Mouse (Mus musculus) liver, postnatal 0 days (tissue): Measurements from ENCODE around the gene Ivl. TPM values are rescaled to one million over a fixed set of nuclear protein-coding genes. Genes with fewer than 3 reads are reported as not detected.

Experiments used
- ATAC-seq: fragments of 200-750 bp; cut with Nextera tagmentation; 2 replicates; pipeline ENCODE4 v1.8.0; 2017; ENCODE audit warnings: mild to moderate bottlenecking, moderate library complexity
- DNase-seq: peaks from one replicate; pipeline ENCODE4 v3.0.0-alpha.2; 2016
- H3K27ac ChIP-seq: fragments of 300-500 bp; sonication (generic); 2 replicates; pipeline ENCODE4 v1.5.1; 2014; ENCODE audit warnings: antibody characterized with exemption, moderate library complexity, mild to moderate bottlenecking, low read depth
- H3K27me3 ChIP-seq: fragments of 300-500 bp; sonication (generic); 2 replicates; pipeline ENCODE4 v1.6.1; 2014; ENCODE audit warnings: low read length, control low read depth, mixed read lengths; ENCODE audit not compliant: insufficient read depth
- H3K36me3 ChIP-seq: fragments of 300-500 bp; sonication (generic); replicated peaks from 2 replicates; pipeline ENCODE4 v1.6.1; 2014; ENCODE audit warnings: mild to moderate bottlenecking, control low read depth, low read length, moderate library complexity, mixed read lengths; ENCODE audit not compliant: insufficient read depth
- H3K4me1 ChIP-seq: fragments of 300-500 bp; sonication (generic); 2 replicates; pipeline ENCODE4 v1.6.1; 2014; ENCODE audit warnings: antibody characterized with exemption, mild to moderate bottlenecking, control low read depth; ENCODE audit not compliant: insufficient read depth
- H3K4me2 ChIP-seq: fragments of 300-500 bp; sonication (generic); 2 replicates; pipeline ENCODE4 v1.6.1; 2014; ENCODE audit warnings: low read depth, mild to moderate bottlenecking, low read length, moderate library complexity, mixed read lengths
- H3K4me3 ChIP-seq: fragments of 300-500 bp; sonication (generic); 2 replicates; pipeline ENCODE4 v1.5.1; 2014; ENCODE audit warnings: low read depth, low read length
- H3K9ac ChIP-seq: fragments of 300-500 bp; sonication (generic); replicated peaks from 2 replicates; pipeline ENCODE4 v1.6.1; 2014; ENCODE audit warnings: mild to moderate bottlenecking, moderate library complexity
- H3K9me3 ChIP-seq: fragments of 300-500 bp; sonication (generic); 2 replicates; pipeline ENCODE4 v1.6.1; 2016; ENCODE audit warnings: mild to moderate bottlenecking, control low read depth, low read length, mixed read lengths
- CTCF ChIP-seq: sonication (generic); IDR thresholded peaks from 2 replicates; pipeline ENCODE4 v1.5.1; 2016; ENCODE audit warnings: antibody characterized with exemption, low read depth
- EP300 ChIP-seq: IDR thresholded peaks from 2 replicates; pipeline ENCODE4 v1.6.1; 2016; ENCODE audit warnings: antibody characterized with exemption, low read depth, mild to moderate bottlenecking
- WGBS: fragments of 180-500 bp; shearing (Covaris S2); extraction: QIAGEN DNeasy Blood & Tissue Kit; methylation state at CpG from one replicate; pipeline ENCODE4 v1.1.7; 2014; ENCODE audit not compliant: insufficient replicate concordance; 5-methylcytosine and 5-hydroxymethylcytosine counted together
- polyA plus RNA-seq: library from polyadenylated mRNA; unstranded; fragments of >200 nt; fragmentation: Nextera tagmentation; extraction: Ambion mirVana; gene quantifications from 2 replicates; pipeline ENCODE4 v1.2.1, GENCODE M21; 2015

The Ivl gene
- not detected in 2 replicates for polyA plus RNA-seq

- no peak for ATAC-seq
- DNase-seq = no peak
These were observed at the start of gene Ivl for GRCm38 (mm10) chr3:92573449-92574041. Ivl (minus strand) TSS chr3:92573735.

DNA sequence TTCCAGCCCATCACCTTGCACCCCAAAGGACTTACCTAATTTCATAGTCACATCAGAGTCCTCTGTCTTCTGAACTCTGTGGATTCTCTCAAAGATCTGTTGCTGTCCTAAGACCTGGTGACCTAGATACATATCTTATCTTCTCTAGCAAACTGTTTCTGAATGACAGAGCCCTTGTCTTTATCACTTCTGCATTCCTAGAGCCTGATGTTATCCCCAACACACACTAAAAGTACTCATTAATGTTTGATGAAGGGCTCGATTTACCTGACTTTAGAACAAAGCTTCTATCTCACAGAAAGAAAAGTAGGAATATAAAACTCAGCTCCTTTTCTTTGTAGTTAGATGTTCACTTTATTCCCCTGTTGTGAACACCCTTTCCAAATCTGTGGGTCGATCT is 48.0 kb upstream of the Ivl start, which contains the start of gene Lce6a:
Gene Lce6a, minus strand, starts transcription at position 101 of the 400 bp plus-strand sequence.
- TF ChIP-seq EP300 (no peak), CTCF (no peak)
- no peak within 1 kb of the TSS for H3K9ac ChIP-seq
- no peaks in the 10 kb centered on the region for H3K27me3 ChIP-seq
- no peaks in the 10 kb centered on the region for H3K36me3 ChIP-seq
- no peak within 1 kb of the TSS for H3K4me2 ChIP-seq
- no peak within 1 kb of the TSS for H3K4me3 ChIP-seq
- 48% methylated on average over 2 of the region's 2 CpGs for WGBS
- H3K4me1 ChIP-seq = no peaks in the 10 kb centered on the region
- no peak within 1 kb of the TSS for H3K27ac ChIP-seq
- no peak for ATAC-seq
- no peaks in the 10 kb centered on the region for H3K9me3 ChIP-seq
- DNase-seq = no peak

More at GRCm38 (mm10) chr3:92573449-92574041, at the start of gene Ivl:
- Histone ChIP-seq H3K36me3 (no peaks in the 10 kb centered on the region), H3K4me3 (no peak within 1 kb of the TSS), H3K9me3 (no peaks in the 10 kb centered on the region), H3K4me2 (no peak within 1 kb of the TSS), H3K9ac (no peak within 1 kb of the TSS), H3K4me1 (no peaks in the 10 kb centered on the region; the same call in 1 of the 2 replicates), H3K27me3 (no peaks in the 10 kb centered on the region), H3K27ac (no peak within 1 kb of the TSS)
- TF ChIP-seq EP300 (no peak), CTCF (no peak)
- WGBS = 32% methylated on average over 1 of the region's 1 CpGs

- Histone ChIP-seq H3K9ac (no peak overlapping the region), H3K4me3 (no peak overlapping the region), H3K27ac (no peak overlapping the region), H3K9me3 (no peaks in the 10 kb centered on the region), H3K4me2 (no peak overlapping the region), H3K4me1 (no peaks in the 10 kb centered on the region), H3K36me3 (no peaks in the 10 kb centered on the region), H3K27me3 (no peaks in the 10 kb centered on the region)
- no peak for TF ChIP-seq EP300
- no peak for TF ChIP-seq CTCF
- DNase-seq (no peak), ATAC-seq (no peak)
- WGBS = 32% methylated on average over 1 of the region's 1 CpGs
These were observed 36.3 kb upstream of the Ivl start for GRCm38 (mm10) chr3:92609804-92610203.

DNA sequence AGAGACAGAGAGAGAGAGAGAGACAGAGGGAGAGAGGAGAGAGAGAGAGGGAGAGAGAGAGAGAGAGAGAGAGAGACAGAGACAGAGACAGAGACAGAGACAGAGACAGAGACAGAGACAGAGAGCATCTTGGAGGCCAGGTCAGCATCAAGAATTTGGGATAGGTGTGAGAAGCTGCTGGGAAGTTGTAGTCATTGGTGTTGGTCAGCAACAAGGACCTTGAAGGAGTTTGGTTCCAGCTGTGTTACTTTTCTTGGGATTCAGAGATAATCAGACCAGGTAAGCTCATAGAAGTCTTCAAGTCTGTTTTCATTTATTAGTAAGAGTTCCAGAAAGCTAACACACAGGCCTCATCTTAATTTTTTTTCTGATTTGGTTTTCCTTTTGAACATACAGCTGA is 33.9 kb upstream of the Ivl start, which contains the start of gene 2210017I01Rik:
Gene 2210017I01Rik, minus strand, starts transcription at position 101 of the 400 bp plus-strand sequence.
- no peaks in the 10 kb centered on the region for H3K9me3 ChIP-seq
- no peak within 1 kb of the TSS for H3K4me3 ChIP-seq
- H3K4me2 ChIP-seq = no peak within 1 kb of the TSS
- no peak within 1 kb of the TSS for H3K9ac ChIP-seq
- TF ChIP-seq EP300 = no peak
- no peak for TF ChIP-seq CTCF
- no peaks in the 10 kb centered on the region for H3K36me3 ChIP-seq
- no peaks in the 10 kb centered on the region for H3K27me3 ChIP-seq
- no peaks in the 10 kb centered on the region for H3K4me1 ChIP-seq
- H3K27ac ChIP-seq = no peak within 1 kb of the TSS
- ATAC-seq (no peak), DNase-seq (no peak)

DNA sequence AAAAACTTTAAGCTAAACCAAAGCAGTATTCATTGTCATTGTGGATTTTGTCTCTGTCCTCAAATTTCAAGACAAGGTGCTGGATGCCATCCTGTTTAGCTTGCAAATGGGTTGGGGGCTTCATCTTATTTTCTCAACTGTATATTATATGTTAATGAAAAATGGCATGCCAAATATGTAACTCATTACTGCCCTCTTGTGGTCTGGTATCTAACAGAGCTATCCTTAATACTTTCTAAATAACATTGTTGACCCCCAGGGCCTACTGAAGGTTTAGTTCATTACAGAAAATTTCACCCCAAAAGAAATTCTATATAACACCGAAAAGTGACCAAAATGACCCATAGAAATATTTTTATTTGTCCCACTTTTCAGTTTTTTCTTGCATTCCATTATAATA is 28.6 kb upstream of the Ivl start:
- DNase-seq (no peak), ATAC-seq (no peak)
- H3K9me3 ChIP-seq = peaks cover 3% of the 10 kb centered on the region; the same call in 1 of the 2 replicates
- no peaks in the 10 kb centered on the region for H3K4me1 ChIP-seq
- TF ChIP-seq CTCF = peak; percentile 49
- TF ChIP-seq EP300 = no peak
- H3K27me3 ChIP-seq = no peaks in the 10 kb centered on the region
- no peaks in the 10 kb centered on the region for H3K36me3 ChIP-seq
- H3K9ac ChIP-seq = no peak overlapping the region
- WGBS = 24% methylated on average over 1 of the region's 1 CpGs
- no peak overlapping the region for H3K4me3 ChIP-seq
- no peak overlapping the region for H3K27ac ChIP-seq
- H3K4me2 ChIP-seq = no peak overlapping the region

- WGBS = 46% methylated on average over 1 of the region's 1 CpGs
These were observed 26.9 kb upstream of the Ivl start for GRCm38 (mm10) chr3:92600456-92600855.

GRCm38 (mm10) chr3:92599973-92600372 is 26.4 kb upstream of the Ivl start:
- no peak overlapping the region for H3K4me3 ChIP-seq
- H3K36me3 ChIP-seq = no peaks in the 10 kb centered on the region
- no peak for TF ChIP-seq EP300
- TF ChIP-seq CTCF = no peak
- no peak overlapping the region for H3K9ac ChIP-seq
- peaks cover 3% of the 10 kb centered on the region; the same call in 1 of the 2 replicates for H3K9me3 ChIP-seq
- H3K4me1 ChIP-seq = no peaks in the 10 kb centered on the region
- no peaks in the 10 kb centered on the region for H3K27me3 ChIP-seq
- no peak overlapping the region for H3K27ac ChIP-seq
- no peak for ATAC-seq
- H3K4me2 ChIP-seq = no peak overlapping the region
- no peak for DNase-seq

More at GRCm38 (mm10) chr3:92600456-92600855, 26.9 kb upstream of the Ivl start:
- H3K36me3 ChIP-seq = no peaks in the 10 kb centered on the region
- TF ChIP-seq EP300 = no peak
- peak; percentile 47 for TF ChIP-seq CTCF
- H3K27me3 ChIP-seq = no peaks in the 10 kb centered on the region
- no peak for DNase-seq
- no peak overlapping the region for H3K9ac ChIP-seq
- no peak overlapping the region for H3K4me3 ChIP-seq
- no peak overlapping the region for H3K4me2 ChIP-seq
- no peak for ATAC-seq
- H3K27ac ChIP-seq = no peak overlapping the region
- H3K4me1 ChIP-seq = no peaks in the 10 kb centered on the region
- peaks cover 3% of the 10 kb centered on the region; the same call in 1 of the 2 replicates for H3K9me3 ChIP-seq
